Mouse (Mus musculus) neural tube, embryonic 10.5 days (tissue): Measurements from ENCODE around the gene Reg4.

ENCODE experiments used
- DNase-seq: peaks from one replicate; pipeline ENCODE4 v3.0.0-alpha.2; 2017; ENCODE audit warnings: low spot score; ENCODE audit errors: extremely low spot score

Gene Reg4

DNA sequence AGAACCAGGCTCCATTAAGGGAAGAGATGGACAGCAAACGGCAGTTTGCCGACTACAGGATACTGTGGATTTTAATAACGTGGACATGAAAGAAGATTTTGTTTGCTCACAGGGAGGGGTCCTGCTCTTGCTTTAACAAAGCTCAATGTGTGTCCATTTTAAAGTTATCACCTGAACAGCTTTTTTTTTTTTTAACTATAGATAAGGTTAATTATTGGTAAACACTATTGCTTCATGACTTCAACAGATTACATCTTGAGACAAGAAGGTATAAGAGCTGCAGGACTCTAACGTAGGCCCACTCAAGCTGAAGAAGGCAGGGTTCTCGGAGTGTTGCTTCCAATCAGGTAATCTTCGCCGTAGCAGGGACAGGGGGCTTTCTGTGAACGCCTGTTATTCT, at the start of gene Reg4:
Reg4 (plus strand) TSS at position 301 of the 400 bp plus-strand sequence.
- no peak for DNase-seq

DNA sequence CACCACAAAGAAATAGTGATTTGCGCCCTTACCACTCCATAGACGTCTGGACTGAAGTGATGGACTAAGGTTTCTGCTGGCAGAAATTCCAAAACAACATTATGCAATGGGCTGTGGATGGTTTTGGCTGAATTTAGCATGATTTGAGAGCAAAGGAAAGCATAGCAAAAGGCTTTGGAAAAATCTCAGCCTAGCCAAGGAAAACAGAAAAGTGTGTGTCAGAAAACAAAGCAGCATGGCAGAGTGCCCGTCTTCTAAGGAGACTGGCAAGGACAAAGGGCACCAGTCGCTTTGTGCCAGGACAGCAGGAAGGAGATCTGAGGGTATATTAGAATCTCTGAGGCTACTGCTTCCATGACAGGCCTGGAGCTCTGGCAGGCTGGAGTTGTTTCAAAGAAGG, 43.6 kb upstream of the Reg4 start:
- no peak for DNase-seq

DNA sequence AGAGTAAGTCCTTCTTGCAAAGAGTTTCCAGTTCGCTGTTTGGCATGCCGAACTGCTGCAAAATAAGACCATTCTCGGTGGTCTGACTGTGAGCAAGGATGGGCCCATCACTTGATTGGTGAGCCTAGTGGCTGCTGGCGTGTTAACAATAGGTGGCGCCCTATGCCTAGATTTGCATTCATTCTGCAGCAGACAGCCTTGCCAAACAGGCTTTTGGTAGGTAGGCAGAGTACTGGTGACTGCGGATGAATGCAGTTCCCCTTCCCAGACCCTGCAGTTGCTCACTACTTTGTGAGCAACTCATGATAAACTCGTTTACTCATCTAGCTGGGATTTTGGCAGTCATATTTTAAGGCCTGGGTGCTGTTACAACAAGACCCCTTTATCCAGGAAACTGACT, 41.2 kb upstream of the Reg4 start:
- DNase-seq, result peak; percentile 55

DNA sequence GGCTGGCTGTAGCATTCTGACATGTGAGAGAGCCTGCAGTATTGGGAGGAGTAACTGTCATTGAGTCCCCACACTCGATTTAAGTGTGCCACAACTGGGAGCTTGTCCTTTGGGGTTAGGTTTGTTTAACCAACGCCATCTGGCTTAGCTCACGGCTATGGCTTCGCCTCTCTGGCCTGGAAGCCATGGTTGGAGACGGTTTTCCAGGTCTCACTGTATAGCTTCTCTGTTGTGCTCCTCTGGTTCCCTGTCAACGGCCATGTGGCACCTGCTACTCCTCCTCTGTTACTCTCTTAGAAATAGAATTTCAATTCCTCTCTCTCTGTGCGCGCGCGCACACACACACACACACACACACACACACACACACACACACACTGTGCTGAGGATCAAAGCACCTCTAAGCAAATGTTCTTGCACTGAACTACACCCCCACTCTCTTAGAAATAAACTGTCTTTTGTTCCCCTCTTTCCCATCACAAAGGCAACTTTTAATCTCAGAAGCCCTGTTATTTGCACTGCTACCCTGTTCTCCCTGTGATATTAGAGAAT, 36.7 kb upstream of the Reg4 start:
- DNase-seq, result no peak

DNA sequence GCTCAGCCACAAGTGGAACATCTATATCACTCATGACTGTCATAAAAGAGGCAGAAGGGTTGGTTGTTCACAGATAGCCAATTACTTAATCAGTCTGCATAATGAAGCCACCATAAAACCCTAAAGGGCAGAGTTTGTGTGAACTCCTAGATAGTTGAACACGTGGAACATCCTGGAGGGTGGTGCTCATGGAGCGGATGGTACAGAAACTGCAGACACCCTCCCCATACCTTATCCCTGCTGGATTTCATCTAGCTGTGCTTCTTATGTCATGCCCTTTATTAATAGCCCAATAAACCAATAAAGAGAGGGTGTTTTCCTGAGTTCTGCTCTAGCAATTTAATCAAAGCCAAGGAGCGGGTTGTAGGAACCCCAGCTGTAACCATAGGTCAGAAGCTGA, 34.2 kb upstream of the Reg4 start:
- DNase-seq, result no peak

DNA sequence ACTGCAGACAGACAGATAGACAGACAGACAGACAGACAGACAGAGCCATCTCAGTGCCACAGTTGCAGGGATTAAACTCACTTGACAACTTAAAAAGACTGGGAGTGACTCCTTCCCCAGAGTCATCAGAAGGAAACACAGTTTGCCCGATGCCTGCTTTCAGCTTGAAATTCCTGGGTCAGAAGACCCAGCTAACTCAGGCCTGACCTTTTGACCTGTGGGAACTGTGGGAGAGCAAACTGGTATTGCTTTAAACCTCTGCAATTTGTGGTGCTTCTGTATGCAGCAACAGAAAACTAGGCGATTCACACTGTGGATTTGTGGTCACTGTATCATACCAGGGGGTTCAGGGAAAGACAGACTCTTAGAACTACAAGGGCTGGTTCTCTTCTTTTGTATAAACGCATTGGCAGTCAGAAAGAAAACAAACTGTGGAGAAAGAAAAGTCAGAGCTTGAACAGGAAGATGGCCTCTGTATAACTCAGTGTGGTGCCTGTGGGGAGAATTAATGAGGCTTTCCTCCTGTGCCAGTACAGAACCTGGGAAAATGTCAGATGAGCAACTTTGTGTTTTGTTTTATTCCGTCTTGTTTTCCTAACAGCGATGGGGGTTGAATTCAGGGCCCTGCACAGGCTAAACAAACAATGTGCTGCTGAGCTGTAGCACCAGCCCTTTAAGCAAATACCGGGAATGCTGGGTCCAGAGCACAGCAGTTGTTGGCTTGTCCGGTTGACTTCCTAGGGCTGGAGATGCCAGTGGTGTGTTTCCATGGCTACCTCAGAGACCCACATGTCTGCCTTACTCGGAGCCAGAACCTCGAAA, 24.0 kb upstream of the Reg4 start:
- peak; percentile 47 for DNase-seq

DNA sequence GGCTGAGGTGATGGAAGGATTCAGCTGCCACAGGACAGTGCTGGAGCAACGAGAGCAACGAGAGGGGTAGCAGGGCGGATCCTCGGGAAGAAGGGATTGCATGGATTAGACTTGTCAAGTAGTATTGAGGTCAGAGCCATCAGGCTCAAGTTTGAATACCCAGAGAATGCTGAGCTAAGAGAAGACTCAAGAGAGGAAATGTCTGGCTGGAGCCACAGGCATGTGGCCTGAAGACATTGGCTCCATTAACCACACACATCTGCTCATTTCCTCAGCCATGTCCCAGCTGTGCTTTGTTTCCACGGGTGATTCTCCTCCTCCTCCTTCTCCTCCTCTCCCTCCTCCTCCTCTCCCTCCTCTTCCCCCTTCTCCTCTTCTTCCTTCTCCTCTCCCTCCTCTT, 22.2 kb upstream of the Reg4 start:
- no peak for DNase-seq

DNA sequence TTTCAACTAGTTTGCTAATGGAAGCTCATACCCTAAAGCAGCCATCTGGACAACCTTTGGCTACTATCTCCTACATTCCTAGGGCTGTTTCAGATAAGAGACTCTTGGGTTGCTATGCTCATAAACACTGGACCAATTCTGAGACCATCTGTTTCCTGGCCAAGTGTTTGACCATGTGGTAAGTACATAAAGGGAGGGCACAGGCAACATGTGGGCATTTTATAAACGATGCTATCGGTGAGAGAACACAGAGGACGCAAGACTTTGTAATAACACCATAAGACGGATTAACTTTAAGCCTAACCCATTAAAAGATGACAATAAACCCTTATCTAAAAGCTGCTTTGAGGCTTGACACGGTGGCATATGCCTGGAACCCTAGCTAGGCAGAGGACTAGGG, 18.7 kb upstream of the Reg4 start:
- DNase-seq, result no peak

DNA sequence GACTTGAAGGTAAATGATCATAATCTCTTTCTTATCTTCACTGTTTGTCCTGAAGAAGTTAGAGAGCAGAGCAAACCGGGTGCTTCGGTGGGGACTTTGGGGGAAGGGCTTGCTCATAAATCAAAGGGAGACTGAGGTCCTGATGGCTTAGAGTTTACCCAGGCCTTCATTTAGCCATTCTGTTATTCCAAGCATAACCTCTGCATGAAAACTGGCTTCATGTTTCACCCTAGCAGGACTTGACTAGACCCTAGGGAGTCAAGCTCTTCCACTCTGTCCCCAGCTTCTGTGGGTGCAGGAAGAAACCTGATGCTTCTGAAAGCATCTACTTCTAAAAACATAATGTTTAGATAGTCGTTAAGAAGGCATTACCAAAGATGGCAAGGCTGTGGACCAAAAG, 15.0 kb upstream of the Reg4 start:
- DNase-seq, result no peak

DNA sequence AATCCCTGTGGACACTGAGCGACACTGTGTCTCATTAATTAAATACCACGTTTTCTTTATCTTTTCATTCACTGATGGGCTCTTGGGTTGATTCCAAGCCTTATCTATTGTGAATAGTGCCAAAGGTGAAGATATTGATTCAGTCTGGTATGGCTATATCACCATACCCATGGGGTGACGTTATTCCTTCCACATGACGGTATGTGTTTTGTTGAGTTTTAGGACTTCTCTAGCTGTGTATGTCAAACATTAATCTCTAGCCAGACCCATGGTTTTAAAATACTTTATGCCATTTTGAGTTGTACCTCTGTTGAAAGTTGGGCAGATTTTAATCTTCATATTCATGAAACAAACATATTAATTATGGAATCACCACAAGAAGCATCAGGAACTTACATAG, 12.8 kb upstream of the Reg4 start:
- no peak for DNase-seq

DNA sequence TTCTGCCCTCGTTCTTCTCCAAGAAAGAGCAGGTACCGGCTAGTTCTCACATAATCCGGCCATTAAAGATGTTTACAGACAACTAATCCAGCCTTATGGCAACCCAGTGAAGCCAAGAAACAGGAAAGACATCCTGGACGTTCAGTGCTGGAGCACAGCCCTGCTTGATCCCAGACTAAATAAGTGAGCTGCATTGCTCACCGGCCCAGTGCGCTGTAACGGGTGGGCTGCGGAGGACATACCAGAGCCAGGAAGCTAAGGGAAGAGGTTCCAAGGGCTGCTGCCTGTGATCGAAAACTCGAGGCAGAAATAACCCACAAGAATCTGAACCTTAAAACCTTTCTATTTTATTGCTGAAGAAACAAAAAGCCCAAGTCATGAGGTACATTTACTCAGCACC, 11.1 kb upstream of the Reg4 start:
- no peak for DNase-seq

DNA sequence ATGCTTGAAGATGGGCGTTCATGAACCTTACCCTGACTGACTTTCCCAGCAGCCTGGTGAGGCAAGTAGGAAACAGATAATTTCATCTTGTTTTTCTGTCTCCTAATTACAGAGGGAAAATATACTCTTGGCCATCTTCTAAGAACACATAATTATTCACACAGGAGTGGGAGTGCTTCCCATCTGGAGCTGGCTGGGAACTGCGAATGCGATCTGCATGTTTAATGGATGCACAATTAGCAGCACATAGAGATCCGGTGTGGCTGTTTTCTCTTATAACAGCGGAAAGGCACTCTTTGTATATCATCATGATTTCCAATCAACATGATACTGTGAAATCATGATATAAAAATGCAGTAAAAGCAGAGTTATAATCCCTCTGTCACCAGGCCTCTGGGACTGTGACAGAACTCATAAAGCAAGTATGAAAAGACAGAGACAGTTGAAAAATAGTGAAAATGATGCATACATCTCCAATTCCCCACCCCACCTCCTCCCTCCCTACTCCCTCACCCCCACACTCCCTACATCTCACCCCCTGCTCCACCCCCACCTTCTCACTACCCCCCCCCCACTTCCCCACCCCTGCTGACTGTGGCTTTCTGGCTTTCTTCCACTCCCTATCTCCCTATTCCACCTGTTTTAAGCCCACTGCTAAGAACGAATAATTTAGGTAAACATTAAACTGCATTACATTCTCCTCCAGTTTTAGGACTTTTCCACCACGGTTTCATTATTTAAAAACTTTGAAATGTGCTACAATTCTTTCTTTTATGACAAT, 10.5 kb upstream of the Reg4 start:
- no peak for DNase-seq

DNA sequence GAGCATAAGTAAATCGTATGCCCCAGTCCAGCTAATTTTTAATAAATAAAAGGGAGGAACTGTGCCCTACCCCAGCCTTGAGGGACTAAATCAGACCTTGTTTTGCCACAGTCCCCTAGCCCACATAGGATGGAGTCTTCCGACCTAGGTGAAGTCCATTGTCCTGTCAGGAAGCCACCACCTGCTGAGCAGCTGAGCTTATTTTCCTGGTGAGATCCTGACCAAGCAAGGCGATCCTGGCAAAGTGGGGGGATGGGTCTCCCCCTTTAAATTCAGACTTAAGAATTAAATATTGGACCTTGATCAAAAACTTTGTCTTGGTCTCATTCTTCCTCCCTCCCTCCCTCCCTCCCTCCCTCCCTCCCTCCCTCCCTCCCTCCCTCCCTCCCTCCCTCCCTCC, 5.7 kb upstream of the Reg4 start:
- no peak for DNase-seq

DNA sequence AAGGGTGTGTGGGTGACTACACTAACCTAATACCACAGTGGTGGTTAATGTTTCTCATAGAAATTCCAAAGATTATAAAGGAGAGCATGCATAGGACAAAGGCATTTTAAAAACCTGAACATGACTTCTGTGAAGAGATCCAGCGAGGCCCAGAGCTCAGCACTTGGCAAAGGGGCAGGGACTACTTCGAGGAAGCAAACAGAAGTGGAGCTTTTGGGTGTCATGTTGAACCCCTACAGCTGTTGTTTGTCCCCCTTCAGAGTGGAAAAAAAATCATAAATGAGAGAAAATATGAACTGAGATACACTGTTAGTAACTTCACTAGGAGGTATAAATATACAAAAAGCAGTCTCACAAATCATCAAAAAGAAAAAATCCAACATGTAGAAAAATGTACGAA, 1.3 kb downstream of the Reg4 start:
- DNase-seq, result no peak

DNA sequence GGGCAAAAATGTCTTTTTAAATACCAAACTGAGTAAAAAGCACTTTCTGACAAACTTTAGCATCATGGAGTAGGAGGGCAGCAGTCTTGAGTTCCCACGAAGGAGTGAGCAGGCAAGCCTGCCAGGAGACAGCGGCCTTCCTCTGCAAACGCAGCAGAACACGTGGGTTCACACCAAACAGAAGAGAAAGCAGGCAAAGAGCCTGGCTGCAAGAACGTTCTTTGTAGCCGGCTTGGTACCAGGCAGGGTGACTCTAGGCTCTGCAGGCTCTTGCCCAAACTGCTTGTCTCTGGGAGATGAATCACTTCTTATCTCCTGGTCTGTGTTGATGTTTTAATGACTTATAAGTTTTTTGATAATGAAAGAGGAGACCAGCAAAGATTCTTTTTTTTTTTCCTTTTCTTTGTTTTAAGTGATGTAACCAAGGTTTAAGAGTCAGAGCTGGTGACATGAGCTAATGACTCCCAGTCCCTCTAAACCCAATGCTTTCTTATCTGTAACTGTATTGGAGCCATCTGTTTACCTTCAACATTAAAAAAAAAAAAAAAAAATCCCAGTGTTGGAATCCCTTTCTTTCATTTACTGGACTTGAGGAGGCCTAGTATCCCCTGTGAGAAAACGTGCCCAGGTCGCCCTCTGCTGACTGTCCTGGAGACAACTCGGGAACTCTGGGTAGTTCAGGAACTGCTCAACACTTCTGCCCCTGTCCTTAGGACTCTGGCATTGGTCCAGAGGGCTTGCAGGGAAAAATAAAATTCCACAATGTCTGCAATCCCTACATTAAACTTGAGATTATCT, 2.0 kb downstream of the Reg4 start:
- DNase-seq, result peak; percentile 55

DNA sequence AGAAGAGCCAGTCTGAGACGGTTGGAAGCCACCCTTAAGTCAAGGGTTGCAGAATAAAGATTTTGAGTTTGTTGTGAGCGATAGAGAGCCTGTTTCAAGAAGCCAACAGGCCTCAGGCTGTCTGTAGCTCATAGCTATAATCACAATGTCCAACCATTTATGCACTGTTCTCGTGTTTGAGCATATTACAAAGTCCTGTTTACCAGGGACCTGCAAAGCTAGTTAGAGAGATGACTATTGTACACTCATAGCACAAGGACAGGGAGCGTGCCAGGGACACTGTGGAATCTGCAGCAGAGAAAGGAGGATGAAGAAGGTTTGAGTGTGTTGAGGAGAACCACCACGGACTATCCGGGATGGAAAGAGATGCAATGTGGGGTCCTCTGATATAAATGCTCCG, 3.0 kb downstream of the Reg4 start:
- no peak for DNase-seq

DNA sequence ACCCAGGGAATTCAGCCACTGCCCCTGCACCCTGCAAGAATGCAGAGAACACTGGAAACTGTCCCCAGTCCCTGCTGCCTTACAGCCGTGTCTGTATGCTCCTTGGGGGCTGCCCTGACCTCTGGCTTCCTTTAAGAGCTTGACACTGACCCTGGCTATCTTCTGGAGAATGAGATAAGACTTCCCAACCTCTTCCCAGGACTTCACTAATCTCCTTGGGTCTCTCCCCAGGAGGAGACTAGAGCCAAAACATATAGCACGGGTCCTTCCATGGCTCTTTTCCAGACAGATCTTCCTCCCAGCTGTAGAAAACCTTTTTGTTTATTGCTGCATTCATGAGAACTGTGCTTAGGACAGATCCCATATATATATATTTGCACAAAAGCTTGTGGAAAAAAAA, 3.8 kb downstream of the Reg4 start:
- DNase-seq, result no peak

DNA sequence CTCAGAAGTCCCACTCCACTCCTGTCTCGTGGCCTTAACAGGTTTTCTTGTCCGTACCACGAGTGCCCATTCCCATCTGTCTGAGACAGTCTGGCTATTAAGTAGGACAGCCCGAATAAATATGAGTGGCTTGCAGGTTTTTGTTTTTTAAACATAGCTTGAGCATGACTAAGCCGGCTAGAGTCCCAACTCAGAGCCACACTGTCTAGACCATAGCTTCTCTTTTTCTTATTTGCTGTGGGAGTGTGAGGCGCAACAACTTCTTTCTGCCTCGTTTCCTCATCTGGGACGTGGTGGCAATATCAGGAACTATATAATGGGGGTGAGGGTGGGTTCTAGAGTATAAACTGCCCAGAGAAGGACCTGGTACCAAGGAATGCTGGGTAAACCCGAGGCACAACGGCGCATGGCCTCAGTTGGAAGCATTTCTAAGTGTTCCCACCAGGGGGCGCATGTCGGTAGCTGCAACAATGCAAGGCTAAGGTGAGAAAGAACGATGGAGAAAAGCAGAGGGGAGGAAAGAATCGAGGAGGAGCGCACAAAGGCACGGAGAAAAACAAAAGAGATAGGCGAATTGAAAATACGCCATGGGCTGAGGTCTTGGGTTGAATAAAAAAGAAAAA, 5.1 kb downstream of the Reg4 start:
- DNase-seq, result peak; percentile 86

DNA sequence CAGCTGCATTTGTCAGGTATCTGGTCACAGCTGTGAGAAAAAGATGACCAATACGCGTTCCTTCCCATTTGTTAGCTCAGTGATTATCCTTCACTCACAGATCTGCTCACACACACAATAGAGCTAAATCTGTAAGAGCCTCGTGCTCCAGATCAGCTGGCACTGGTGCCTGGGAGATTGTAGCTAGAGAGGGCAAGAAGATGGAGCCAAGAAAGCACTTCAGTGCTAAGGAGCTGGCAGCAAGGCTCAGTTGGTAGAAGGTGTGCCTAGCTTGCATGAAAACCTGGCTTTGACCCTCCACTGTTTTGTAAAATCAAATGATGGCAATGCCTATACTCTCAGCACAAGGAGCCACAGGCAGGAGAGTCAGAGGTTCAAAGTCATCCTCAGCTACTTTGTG, 5.8 kb downstream of the Reg4 start:
- DNase-seq, result no peak

DNA sequence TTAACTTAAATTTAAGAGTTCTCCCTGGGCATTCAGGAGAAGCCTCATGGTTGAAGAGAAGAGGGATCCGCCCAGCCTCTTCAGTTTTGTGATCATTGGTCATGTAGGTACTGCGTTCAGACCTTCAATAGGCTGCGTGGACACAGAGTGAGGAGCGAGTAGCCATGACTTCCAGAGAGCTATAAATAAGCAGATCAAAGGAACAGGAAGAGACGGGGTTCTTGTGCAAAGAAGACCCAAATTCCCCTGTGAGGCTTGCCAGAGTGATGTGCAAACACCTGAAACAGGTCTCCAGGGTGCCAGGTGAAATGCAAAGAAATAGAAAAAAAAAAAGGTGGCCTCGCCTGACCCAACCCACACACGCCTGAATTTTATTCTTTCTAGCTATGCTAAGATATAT, 8.0 kb downstream of the Reg4 start:
- no peak for DNase-seq

DNA sequence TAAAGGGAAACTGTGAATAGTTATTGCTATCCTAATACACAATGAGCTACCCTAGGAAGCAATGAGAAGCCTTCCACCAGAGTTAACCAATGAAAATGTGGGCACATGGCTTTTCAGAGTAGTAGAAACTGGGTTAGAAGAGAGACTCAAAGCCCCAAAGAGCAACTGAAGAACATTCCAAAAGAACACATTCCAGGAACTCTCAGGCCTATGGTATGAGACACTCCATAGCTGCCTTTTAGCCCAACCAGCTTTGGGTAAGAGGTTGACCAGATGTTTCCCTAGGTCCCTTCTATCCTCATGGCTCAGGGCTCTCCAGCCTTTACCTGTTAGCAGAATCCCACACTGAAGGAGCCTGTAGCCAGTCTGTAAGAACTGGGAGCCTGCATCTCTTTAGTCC, 11.5 kb downstream of the Reg4 start:
- no peak for DNase-seq
